Mouse (Mus musculus) erythroblast, embryonic 14.5 days (primary cell): ENCODE measurements around the gene Ddx56.

ENCODE experiments used
- GATA1 ChIP-seq: IDR thresholded peaks from 2 replicates; pipeline ENCODE4 v1.6.1; 2012; ENCODE audit warnings: low read length, inconsistent platforms, mixed read lengths
- TAL1 ChIP-seq: IDR thresholded peaks from 3 replicates; pipeline ENCODE4 v1.6.1; 2012; ENCODE audit warnings: low read length, inconsistent platforms, mixed read lengths

- TF ChIP-seq GATA1 (no peak), TAL1 (no peak)
Measured at GRCm38 (mm10) chr11:6302793-6303192, 35.2 kb upstream of the Ddx56 start.
